Mouse (Mus musculus): Measurements from ENCODE around the gene Bach2.

DNA sequence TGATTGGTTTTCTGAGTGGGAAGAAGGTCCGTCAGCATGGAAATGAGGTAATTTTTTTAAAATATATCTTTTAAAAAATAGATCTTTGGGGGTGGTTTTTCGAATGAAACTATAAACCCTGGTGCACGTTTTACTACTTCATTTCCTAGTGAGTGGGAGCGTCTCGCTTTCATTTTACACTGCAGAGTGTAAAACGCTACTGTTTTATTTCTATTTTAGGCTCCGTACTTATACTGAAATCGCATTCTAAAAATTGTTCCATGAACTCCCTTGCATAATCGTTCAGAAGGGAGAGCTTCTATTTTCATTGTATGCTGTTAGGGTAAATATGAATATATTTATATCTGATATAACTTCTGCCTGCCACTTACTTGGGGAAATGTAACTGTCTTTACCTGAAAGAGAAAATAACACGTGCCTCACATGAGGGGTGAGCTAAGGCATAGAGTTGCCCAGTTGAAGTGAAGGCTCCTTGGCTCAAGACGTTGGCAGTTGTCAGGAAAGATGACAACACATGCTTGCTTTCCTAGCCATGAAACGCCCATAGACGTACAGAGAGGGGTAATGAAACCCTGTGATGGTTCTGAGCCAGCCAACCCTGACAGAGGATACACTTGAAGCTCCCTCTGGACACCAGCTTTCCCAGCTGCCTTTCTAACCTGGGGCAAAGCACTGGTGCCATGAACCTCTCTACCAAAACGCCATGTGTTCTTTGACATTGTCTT, 306.4 kb downstream of the Bach2 start:
- TF ChIP-seq CTCF (IDR thresholded peaks at IDR 0.05; ENCODE audit: low read depth) (no peak), EP300 (IDR thresholded peaks at IDR 0.05; ENCODE audit: low read depth) (no peak)
